Mouse (Mus musculus): ENCODE measurements around the gene Olfr519. TPM values are rescaled to one million over a fixed set of nuclear protein-coding genes. Genes with fewer than 3 reads are reported as not detected.

The Olfr519 gene
- polyA plus RNA-seq, 1 experiment from 2014 or later, result not detected

DNA sequence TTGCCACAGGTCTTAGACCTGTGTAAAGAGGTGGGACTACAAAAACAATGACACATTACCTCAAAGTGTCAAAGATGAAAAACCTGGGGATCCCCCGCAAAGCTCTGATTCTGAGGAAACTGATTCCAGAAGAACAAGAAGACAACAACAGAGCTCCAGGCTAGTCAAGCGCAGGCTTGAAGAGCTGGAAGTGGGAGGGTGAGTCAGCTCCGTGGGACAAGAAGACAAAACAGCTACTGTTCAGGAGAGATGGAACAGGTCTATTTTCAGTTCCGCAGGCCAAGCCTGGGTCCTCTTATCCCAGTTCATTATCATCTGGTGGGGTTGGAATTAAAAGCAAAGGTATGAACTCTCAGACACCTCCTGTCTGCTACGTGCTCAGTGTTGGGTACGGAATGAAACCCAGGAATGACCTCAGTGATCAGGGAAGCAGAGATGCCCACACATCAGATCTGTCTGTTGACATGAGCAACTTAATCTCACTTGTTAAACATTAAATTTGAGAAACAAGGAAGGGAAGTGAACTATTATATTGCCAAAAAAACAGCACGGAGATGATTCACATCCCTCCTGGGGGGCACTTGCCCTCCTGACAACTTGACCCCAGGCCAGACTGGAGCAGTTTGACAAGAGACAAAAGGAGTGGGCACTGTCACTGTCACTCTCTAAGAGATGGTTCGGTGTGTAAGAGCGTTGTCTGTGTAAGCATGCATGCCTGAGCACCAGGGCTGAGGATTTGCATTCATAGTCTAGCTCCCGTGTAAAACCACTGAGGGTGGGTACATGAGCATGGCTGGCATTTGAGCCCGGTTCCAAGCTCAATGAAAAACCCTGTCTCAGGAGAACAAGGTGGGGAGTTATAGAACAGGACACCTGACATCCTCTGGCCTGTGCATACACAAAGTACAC is 34.3 kb upstream of the Olfr519 start:
- H3K4me2 ChIP-seq (ENCODE audit: low read depth, low read length), result no peak overlapping the region
- no peak for ATAC-seq (ENCODE audit: low read depth)
- no peaks in the 10 kb centered on the region for H3K36me3 ChIP-seq (ENCODE audit: control insufficient read depth, insufficient read depth, low read length)
- H3K9me3 ChIP-seq (ENCODE audit: control insufficient read depth, low read length), result no peaks in the 10 kb centered on the region
- WGBS, result 79% methylated on average over 11 of the region's 11 CpGs
- no peaks in the 10 kb centered on the region for H3K4me1 ChIP-seq (ENCODE audit: control insufficient read depth, insufficient read depth, low read length)
- H3K27me3 ChIP-seq (ENCODE audit: control insufficient read depth, insufficient read depth, low read length), result no peaks in the 10 kb centered on the region
- no peak overlapping the region for H3K27ac ChIP-seq (ENCODE audit: low read depth, low read length)
- H3K9ac ChIP-seq (replicated peaks; ENCODE audit: low read depth, low read length), result no peak overlapping the region
- H3K4me3 ChIP-seq (ENCODE audit: low read depth, low read length), result no peak overlapping the region

DNA sequence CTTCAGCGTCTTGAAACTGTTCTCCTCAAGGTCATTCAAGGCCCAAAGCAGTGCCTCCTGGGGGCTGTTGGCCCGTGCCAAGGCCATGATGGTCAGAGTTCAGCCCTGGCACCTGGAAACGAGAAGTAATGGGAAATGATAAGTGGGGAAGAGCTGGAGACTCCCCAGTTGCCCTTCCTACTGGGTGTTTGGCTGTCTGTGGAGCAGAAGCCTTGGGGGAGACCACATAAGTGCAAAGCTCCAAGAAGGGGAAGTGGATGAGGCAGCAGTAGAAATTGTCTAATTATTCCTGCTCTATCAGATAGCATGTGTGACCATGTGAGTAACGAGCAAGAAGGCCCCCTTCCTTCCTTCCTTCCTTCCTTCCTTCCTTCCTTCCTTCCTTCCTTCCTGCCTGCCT is 32.8 kb upstream of the Olfr519 start:
- no peaks in the 10 kb centered on the region for H3K36me3 ChIP-seq (ENCODE audit: control insufficient read depth, insufficient read depth, low read length)
- no peak overlapping the region for H3K4me2 ChIP-seq (ENCODE audit: low read depth, low read length)
- no peaks in the 10 kb centered on the region for H3K9me3 ChIP-seq (ENCODE audit: control insufficient read depth, low read length)
- H3K9ac ChIP-seq (replicated peaks; ENCODE audit: low read depth, low read length), result no peak overlapping the region
- 72% methylated on average over 4 of the region's 4 CpGs for WGBS
- no peak overlapping the region for H3K27ac ChIP-seq (ENCODE audit: low read depth, low read length)
- ATAC-seq (ENCODE audit: low read depth), result no peak
- H3K4me1 ChIP-seq (ENCODE audit: control insufficient read depth, insufficient read depth, low read length), result no peaks in the 10 kb centered on the region
- no peaks in the 10 kb centered on the region for H3K27me3 ChIP-seq (ENCODE audit: control insufficient read depth, insufficient read depth, low read length)
- H3K4me3 ChIP-seq (ENCODE audit: low read depth, low read length), result no peak overlapping the region

DNA sequence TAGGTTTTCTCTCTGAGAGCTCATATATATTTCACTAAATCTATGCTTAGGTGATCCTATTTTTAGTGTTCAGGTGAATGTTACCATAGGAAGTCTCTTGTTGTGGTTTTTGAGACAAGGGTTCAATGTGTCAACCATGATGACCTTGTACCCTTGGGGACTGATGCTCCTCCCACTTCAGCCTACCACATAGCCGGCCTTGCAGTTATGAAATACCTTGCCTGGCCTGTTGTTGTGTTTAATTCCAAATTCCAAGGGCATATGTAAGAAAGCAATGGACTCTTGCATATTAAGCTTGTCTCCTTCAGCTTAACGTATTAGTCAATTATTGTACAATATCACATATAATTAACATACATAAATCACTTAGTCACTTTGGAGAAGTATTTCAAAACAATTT is 9.7 kb upstream of the Olfr519 start:
- WGBS, result 83% methylated on average over 2 of the region's 2 CpGs
- Histone ChIP-seq H3K4me2 (ENCODE audit: low read depth, low read length) (no peak overlapping the region), H3K4me3 (ENCODE audit: low read depth, low read length) (no peak overlapping the region), H3K9ac (replicated peaks; ENCODE audit: low read depth, low read length) (no peak overlapping the region), H3K4me1 (ENCODE audit: control insufficient read depth, insufficient read depth, low read length) (no peaks in the 10 kb centered on the region), H3K27ac (ENCODE audit: low read depth, low read length) (no peak overlapping the region), H3K9me3 (ENCODE audit: control insufficient read depth, low read length) (no peaks in the 10 kb centered on the region), H3K36me3 (ENCODE audit: control insufficient read depth, insufficient read depth, low read length) (no peaks in the 10 kb centered on the region), H3K27me3 (ENCODE audit: control insufficient read depth, insufficient read depth, low read length) (no peaks in the 10 kb centered on the region)
- no peak for ATAC-seq (ENCODE audit: low read depth)

DNA sequence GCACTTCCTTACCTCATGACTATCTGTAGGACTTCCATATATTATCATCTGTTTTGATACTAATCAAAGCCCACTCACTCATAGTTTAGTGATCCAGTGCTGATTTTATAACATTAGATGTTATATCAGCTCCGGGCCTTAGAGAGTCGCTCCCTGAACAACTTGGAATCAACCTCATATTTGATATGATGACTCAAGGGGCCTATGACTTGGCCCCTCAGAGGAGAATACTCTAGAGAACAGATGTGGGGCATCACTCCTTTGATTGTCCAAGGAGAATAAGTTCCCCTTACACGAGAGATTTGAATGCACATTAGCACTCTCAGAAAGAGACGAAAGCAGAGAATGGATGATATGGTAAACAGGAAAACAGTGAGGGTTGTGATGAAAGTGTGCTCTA is 9.3 kb downstream of the Olfr519 start, which contains the start of gene Olfr518:
Gene Olfr518 (minus strand): TSS at position 101 of the 400 bp plus-strand sequence.
- Histone ChIP-seq H3K9ac (replicated peaks; ENCODE audit: low read depth, low read length) (no peak within 1 kb of the TSS), H3K27ac (ENCODE audit: low read depth, low read length) (no peak within 1 kb of the TSS), H3K36me3 (ENCODE audit: control insufficient read depth, insufficient read depth, low read length) (no peaks in the 10 kb centered on the region), H3K27me3 (ENCODE audit: control insufficient read depth, insufficient read depth, low read length) (no peaks in the 10 kb centered on the region), H3K9me3 (ENCODE audit: control insufficient read depth, low read length) (no peaks in the 10 kb centered on the region), H3K4me2 (ENCODE audit: low read depth, low read length) (no peak within 1 kb of the TSS), H3K4me3 (ENCODE audit: low read depth, low read length) (no peak within 1 kb of the TSS), H3K4me1 (ENCODE audit: control insufficient read depth, insufficient read depth, low read length) (no peaks in the 10 kb centered on the region)
- WGBS, result 81% methylated on average over 4 of the region's 4 CpGs
- ATAC-seq (ENCODE audit: low read depth), result no peak

DNA sequence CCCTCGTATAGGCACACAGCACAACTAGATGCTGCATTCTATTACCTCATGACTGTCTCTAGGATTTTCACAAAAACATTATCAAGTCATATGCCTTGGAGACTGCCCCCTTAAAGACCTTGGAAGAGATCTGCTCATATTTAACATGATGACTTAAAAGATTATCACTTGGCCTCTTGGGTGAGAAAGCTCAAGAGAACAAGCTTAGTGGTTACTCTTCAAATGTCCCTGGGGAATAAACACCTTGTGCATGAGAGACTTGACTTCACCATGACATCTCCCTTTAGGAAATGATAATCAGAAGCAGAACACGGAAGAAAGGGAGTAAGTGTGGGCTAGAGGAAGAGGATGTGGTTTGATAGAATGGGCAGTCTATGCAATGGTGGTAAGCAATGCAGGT is 21.9 kb downstream of the Olfr519 start, which contains the start of gene Olfr517:
Gene Olfr517 (minus strand): TSS at position 101 of the 400 bp plus-strand sequence.
- Histone ChIP-seq H3K27ac (ENCODE audit: low read depth, low read length) (no peak within 1 kb of the TSS), H3K4me3 (ENCODE audit: low read depth, low read length) (no peak within 1 kb of the TSS), H3K9ac (replicated peaks; ENCODE audit: low read depth, low read length) (no peak within 1 kb of the TSS), H3K4me1 (ENCODE audit: control insufficient read depth, insufficient read depth, low read length) (no peaks in the 10 kb centered on the region), H3K27me3 (ENCODE audit: control insufficient read depth, insufficient read depth, low read length) (no peaks in the 10 kb centered on the region), H3K4me2 (ENCODE audit: low read depth, low read length) (no peak within 1 kb of the TSS), H3K9me3 (ENCODE audit: control insufficient read depth, low read length) (no peaks in the 10 kb centered on the region), H3K36me3 (ENCODE audit: control insufficient read depth, insufficient read depth, low read length) (no peaks in the 10 kb centered on the region)
- 83% methylated on average over 2 of the region's 2 CpGs for WGBS
- no peak for ATAC-seq (ENCODE audit: low read depth)

DNA sequence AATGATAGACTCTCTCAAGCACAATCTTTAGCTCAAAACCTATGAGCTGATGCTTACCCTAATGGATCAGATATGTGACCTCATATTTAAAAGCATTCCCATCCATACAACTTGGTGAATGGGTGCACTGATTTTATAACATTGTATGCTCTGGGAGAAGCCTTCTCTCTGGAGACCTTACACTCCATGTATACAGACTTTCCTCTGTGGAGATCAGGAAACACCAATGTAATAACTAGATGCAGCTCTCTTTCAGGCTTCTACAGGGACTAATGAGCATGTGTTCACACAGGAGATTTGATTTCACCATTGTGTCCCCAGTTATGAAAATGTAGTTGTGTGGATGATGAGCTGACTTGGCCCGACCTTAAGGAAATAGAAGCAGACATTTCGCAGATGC is 43.8 kb downstream of the Olfr519 start, which contains the start of gene Olfr516:
Gene Olfr516 (minus strand): TSS at position 101 of the 400 bp plus-strand sequence.
- no peak for ATAC-seq (ENCODE audit: low read depth)
- Histone ChIP-seq H3K9ac (replicated peaks; ENCODE audit: low read depth, low read length) (no peak within 1 kb of the TSS), H3K9me3 (ENCODE audit: control insufficient read depth, low read length) (no peaks in the 10 kb centered on the region), H3K4me1 (ENCODE audit: control insufficient read depth, insufficient read depth, low read length) (no peaks in the 10 kb centered on the region), H3K36me3 (ENCODE audit: control insufficient read depth, insufficient read depth, low read length) (no peaks in the 10 kb centered on the region), H3K4me3 (ENCODE audit: low read depth, low read length) (no peak within 1 kb of the TSS), H3K27me3 (ENCODE audit: control insufficient read depth, insufficient read depth, low read length) (no peaks in the 10 kb centered on the region), H3K27ac (ENCODE audit: low read depth, low read length) (no peak within 1 kb of the TSS), H3K4me2 (ENCODE audit: low read depth, low read length) (no peak within 1 kb of the TSS)
- WGBS, result 92% methylated on average over 2 of the region's 2 CpGs

Other genes starting within 250 kb of the Olfr519 start
- 0.07 TPM in 1 of 2 replicates, not detected in the other for gene Olfr509, start 242.5 kb downstream of the Olfr519 start, polyA plus RNA-seq (2014; fragmentation: Nextera tagmentation; extraction: Ambion mirVana)
- not detected in 2 replicates for gene Olfr510, start 228.0 kb downstream of the Olfr519 start, polyA plus RNA-seq (2014; fragmentation: Nextera tagmentation; extraction: Ambion mirVana)
- gene Olfr512, start 181.1 kb downstream of the Olfr519 start, polyA plus RNA-seq (2014; fragmentation: Nextera tagmentation; extraction: Ambion mirVana), result not detected in 2 replicates
- not detected in 2 replicates for gene Olfr513, start 143.4 kb downstream of the Olfr519 start, polyA plus RNA-seq (2014; fragmentation: Nextera tagmentation; extraction: Ambion mirVana)
- gene Olfr514, start 68.4 kb downstream of the Olfr519 start, polyA plus RNA-seq (2014; fragmentation: Nextera tagmentation; extraction: Ambion mirVana), result not detected in 2 replicates
- gene Olfr516, start 43.9 kb downstream of the Olfr519 start, polyA plus RNA-seq (2014; fragmentation: Nextera tagmentation; extraction: Ambion mirVana), result not detected in 2 replicates
- not detected in 2 replicates for gene Olfr517, start 22.0 kb downstream of the Olfr519 start, polyA plus RNA-seq (2014; fragmentation: Nextera tagmentation; extraction: Ambion mirVana)
- not detected in 2 replicates for gene Olfr518, start 9.4 kb downstream of the Olfr519 start, polyA plus RNA-seq (2014; fragmentation: Nextera tagmentation; extraction: Ambion mirVana)
- gene Nlrp10, start 35.8 kb upstream of the Olfr519 start, polyA plus RNA-seq (2014; fragmentation: Nextera tagmentation; extraction: Ambion mirVana), result 0.05 TPM in 1 of 2 replicates, not detected in the other
- 81.2 and 84.4 TPM in 2 replicates for gene Eif3f, start 40.0 kb upstream of the Olfr519 start, polyA plus RNA-seq (2014; fragmentation: Nextera tagmentation; extraction: Ambion mirVana)
- gene Tub, start 55.9 kb upstream of the Olfr519 start, polyA plus RNA-seq (2014; fragmentation: Nextera tagmentation; extraction: Ambion mirVana), result 38.4 and 50.3 TPM in 2 replicates
- 34.6 and 35.2 TPM in 2 replicates for gene Ric3, start 188.9 kb upstream of the Olfr519 start, polyA plus RNA-seq (2014; fragmentation: Nextera tagmentation; extraction: Ambion mirVana)